Mouse (Mus musculus) liver, embryonic 12.5 days (tissue): ENCODE data around the gene Nim1k. TPM values are rescaled to one million over a fixed set of nuclear protein-coding genes. Genes with fewer than 3 reads are reported as not detected.
"Not testable (repeated sequence)": the region's sequence is repeated elsewhere in the genome, so short reads cannot be mapped to it uniquely, and the experiment has no call there.

Experiments
- ATAC-seq: fragments of 200-750 bp; cut with Nextera tagmentation; 2 replicates; pipeline ENCODE4 v1.8.0; 2017; ENCODE audit warnings: moderate number of reproducible peaks, mild to moderate bottlenecking, moderate library complexity
- H3K27ac ChIP-seq: fragments of 300-500 bp; sonication (generic); 2 replicates; pipeline ENCODE4 v1.5.1; 2016; ENCODE audit warnings: mild to moderate bottlenecking
- H3K27me3 ChIP-seq: fragments of 300-500 bp; sonication (generic); replicated peaks from 2 replicates; pipeline ENCODE4 v1.6.1; 2016; ENCODE audit warnings: mild to moderate bottlenecking, moderate library complexity
- H3K36me3 ChIP-seq: fragments of 300-500 bp; sonication (generic); 2 replicates; pipeline ENCODE4 v1.6.1; 2016; ENCODE audit warnings: mild to moderate bottlenecking, moderate library complexity
- H3K4me1 ChIP-seq: fragments of 300-500 bp; sonication (generic); 2 replicates; pipeline ENCODE4 v1.6.1; 2016
- H3K4me2 ChIP-seq: fragments of 300-500 bp; sonication (generic); 2 replicates; pipeline ENCODE4 v1.6.1; 2016; ENCODE audit warnings: mild to moderate bottlenecking, moderate library complexity
- H3K4me3 ChIP-seq: fragments of 300-500 bp; sonication (generic); 2 replicates; pipeline ENCODE4 v1.5.1; 2016; ENCODE audit warnings: mild to moderate bottlenecking, moderate library complexity
- H3K9ac ChIP-seq: fragments of 300-500 bp; sonication (generic); 2 replicates; pipeline ENCODE4 v1.6.1; 2016; ENCODE audit warnings: mild to moderate bottlenecking, moderate library complexity
- H3K9me3 ChIP-seq: fragments of 300-500 bp; sonication (generic); replicated peaks from 2 replicates; pipeline ENCODE4 v1.6.1; 2016; ENCODE audit warnings: mild to moderate bottlenecking, moderate library complexity
- WGBS: fragments of 180-500 bp; shearing (Covaris S2); methylation state at CpG from one replicate; pipeline ENCODE4 v1.1.7; 2016; ENCODE audit not compliant: insufficient replicate concordance; 5-methylcytosine and 5-hydroxymethylcytosine counted together
- polyA plus RNA-seq: library from polyadenylated mRNA; unstranded; fragments of >200 nt; fragmentation: Nextera tagmentation; extraction: Ambion mirVana; gene quantifications from 2 replicates; pipeline ENCODE4 v1.2.1, GENCODE M21; 2016

The Nim1k gene
- polyA plus RNA-seq, 1 experiment from 2014 or later, result 0.23 TPM

DNA sequence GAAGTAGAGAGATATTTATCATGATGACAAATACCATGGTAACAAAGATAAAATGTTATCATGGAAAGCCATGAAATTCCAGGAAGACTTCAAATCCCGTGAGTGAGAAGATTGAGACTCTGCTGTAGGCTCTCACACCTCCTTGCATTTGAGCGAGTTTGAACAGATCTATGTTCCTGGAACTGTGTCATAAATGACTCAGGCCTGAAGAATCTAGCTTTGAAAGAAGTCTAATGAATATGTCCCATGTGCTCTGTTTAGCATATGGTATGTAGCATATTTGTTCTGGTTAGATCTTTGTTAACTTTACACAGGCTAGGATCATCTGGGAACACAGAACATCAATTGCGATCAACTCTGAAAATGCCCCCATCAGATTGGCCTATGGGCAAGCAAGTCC lies 33.2 kb downstream of the Nim1k start:
- Histone ChIP-seq H3K36me3 (no peaks in the 10 kb centered on the region), H3K4me3 (no peak overlapping the region), H3K9me3 (no peaks in the 10 kb centered on the region), H3K27me3 (no peaks in the 10 kb centered on the region), H3K4me2 (no peak overlapping the region), H3K27ac (no peak overlapping the region), H3K4me1 (no peaks in the 10 kb centered on the region), H3K9ac (no peak overlapping the region)
- 72% methylated on average over 3 of the region's 3 CpGs for WGBS
- no peak for ATAC-seq

DNA sequence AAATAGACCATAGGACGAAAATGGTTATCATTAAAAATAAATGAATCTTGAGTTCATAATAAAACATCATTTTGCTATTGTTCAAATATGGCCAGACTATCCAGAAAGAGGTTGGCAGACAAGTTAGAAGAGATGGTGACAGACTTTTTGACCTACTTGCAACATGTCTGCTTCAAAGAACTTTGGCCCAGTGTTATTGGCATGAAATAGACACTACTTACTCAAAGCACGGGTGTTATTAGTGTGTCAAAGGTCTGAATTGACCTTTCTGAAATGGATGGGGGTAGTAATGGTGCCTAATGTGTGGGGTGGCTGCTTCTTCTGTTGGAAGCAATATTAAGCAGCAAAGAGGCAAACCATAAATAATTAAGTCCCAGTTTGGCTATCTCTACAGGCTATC lies 39.6 kb downstream of the Nim1k start:
- Histone ChIP-seq H3K4me1 (no peaks in the 10 kb centered on the region), H3K4me2 (no peak overlapping the region), H3K9me3 (no peaks in the 10 kb centered on the region), H3K27ac (no peak overlapping the region), H3K9ac (no peak overlapping the region), H3K36me3 (no peaks in the 10 kb centered on the region), H3K27me3 (no peaks in the 10 kb centered on the region), H3K4me3 (no peak overlapping the region)
- no peak for ATAC-seq
- 64% methylated on average over 2 of the region's 2 CpGs for WGBS

DNA sequence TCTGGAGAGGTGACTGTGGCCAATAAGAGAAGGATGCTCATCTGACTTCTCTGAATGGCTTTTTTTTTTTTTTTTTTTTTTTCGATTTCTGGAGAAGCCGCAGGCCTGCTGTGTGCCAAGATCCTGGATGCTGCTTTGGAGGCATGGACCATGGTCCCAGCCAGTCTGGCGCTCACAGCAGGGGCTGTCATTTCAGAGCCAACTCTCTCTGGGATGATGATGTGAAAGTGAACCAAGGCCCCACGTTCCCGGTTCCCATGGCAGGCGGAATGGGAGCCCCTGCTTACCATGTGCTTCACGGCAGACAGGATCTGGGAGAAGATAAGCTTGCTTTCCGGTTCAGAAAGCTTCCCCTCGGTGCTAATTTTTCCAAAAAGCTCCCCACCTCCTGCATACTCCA lies 41.9 kb downstream of the Nim1k start:
- peaks cover 7% of the 10 kb centered on the region for H3K36me3 ChIP-seq
- H3K4me1 ChIP-seq, result no peaks in the 10 kb centered on the region
- no peak overlapping the region for H3K9ac ChIP-seq
- no peaks in the 10 kb centered on the region for H3K27me3 ChIP-seq
- no peak overlapping the region for H3K4me3 ChIP-seq
- whole genome bisulfite sequencing, result 52% methylated on average over 9 of the region's 9 CpGs
- no peaks in the 10 kb centered on the region for H3K9me3 ChIP-seq
- H3K4me2 ChIP-seq, result no peak overlapping the region
- H3K27ac ChIP-seq, result no peak overlapping the region
- no peak for ATAC-seq

DNA sequence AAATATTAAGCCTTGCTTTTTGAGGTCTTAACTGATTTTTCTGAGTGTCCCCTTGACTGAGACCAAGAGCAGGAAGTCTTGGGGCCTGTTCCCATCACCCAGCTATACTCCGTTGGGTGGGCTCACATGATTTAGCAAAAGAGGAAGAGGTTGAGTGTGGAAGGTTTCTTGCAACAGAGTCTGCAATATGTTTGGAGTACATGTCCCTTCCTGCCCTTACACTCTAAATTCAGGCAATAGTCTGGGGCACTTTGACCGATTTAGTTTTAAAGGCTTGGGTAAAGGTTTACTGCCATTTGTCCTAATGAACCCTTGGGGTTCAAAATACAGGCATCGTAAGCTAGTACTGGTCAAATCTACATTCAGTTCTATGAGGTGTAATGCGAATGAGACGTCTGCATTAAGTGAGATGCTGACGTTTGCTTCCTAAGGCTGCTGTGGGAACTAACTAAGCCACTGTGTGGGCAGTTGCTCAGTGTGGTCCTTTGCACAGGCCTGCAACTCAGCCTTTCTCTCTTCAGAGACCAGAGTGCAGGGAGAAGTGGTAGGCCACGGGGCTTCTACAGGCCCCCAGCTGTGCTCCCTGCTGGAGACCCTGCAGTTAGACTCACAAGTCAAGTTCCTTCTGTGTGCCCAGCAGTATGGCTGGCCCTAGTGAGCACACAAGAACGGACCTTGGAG lies 42.4 kb downstream of the Nim1k start:
- no peaks in the 10 kb centered on the region for H3K9me3 ChIP-seq
- no peaks in the 10 kb centered on the region for H3K27me3 ChIP-seq
- no peak overlapping the region for H3K4me3 ChIP-seq
- WGBS, result 55% methylated on average over 8 of the region's 8 CpGs
- 0 out of 2 replicates have a peak overlapping the region, but pooled peaks have one; percentile 15 for H3K27ac ChIP-seq
- no peak overlapping the region for H3K4me2 ChIP-seq
- H3K9ac ChIP-seq, result no peak overlapping the region
- H3K4me1 ChIP-seq, result no peaks in the 10 kb centered on the region
- peak; percentile 16; the same call in 1 of the 2 replicates for ATAC-seq
- H3K36me3 ChIP-seq, result peaks cover 9% of the 10 kb centered on the region

DNA sequence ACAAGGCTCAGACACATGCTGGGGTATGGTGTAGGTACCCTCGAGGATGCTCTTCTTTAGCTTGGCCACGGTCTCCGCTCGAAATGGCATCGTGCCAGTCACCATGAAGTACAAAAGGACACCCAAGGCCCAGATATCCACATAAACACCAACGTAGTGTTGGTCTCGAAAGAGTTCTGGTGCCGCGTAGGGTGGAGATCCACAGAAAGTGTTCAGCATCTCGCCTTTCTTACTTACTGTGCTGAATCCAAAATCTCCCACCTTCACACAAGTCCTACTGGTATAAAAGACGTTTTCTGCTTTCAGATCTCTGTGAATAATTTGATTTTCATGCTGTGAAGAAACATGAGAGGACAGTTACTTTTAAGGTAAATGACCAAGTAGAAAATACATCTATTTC lies 43.2 kb downstream of the Nim1k start:
- 83% methylated on average over 11 of the region's 11 CpGs for WGBS
- no peak overlapping the region for H3K27ac ChIP-seq
- no peak overlapping the region for H3K4me3 ChIP-seq
- no peaks in the 10 kb centered on the region for H3K9me3 ChIP-seq
- H3K4me1 ChIP-seq, result no peaks in the 10 kb centered on the region
- no peak for ATAC-seq
- H3K9ac ChIP-seq, result no peak overlapping the region
- H3K36me3 ChIP-seq, result peaks cover 12% of the 10 kb centered on the region
- no peaks in the 10 kb centered on the region for H3K27me3 ChIP-seq
- no peak overlapping the region for H3K4me2 ChIP-seq

DNA sequence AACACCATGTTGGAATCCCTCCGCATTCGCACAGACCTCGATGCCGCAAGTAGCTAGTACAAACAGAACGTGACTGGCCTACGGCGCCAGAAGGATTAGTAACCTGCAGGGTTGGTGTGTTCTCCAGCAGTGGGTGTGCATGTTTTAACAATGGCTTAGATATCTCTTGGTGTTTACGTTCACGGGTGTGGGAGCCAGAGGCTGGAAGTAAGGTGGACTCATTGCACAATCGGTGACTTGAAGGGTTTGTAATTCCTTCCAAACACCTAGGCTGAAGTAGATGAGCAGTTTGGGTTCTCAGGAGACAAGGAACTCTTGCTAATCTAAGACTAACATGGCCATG lies 45.4 kb downstream of the Nim1k start:
- H3K4me2 ChIP-seq, result no peak overlapping the region
- ATAC-seq, result no peak
- H3K27ac ChIP-seq, result no peak overlapping the region
- no peaks in the 10 kb centered on the region for H3K9me3 ChIP-seq
- no peaks in the 10 kb centered on the region for H3K4me1 ChIP-seq
- H3K36me3 ChIP-seq, result peaks cover 28% of the 10 kb centered on the region
- H3K9ac ChIP-seq, result no peak overlapping the region
- WGBS, result 81% methylated on average over 10 of the region's 10 CpGs
- H3K27me3 ChIP-seq, result no peaks in the 10 kb centered on the region
- no peak overlapping the region for H3K4me3 ChIP-seq

DNA sequence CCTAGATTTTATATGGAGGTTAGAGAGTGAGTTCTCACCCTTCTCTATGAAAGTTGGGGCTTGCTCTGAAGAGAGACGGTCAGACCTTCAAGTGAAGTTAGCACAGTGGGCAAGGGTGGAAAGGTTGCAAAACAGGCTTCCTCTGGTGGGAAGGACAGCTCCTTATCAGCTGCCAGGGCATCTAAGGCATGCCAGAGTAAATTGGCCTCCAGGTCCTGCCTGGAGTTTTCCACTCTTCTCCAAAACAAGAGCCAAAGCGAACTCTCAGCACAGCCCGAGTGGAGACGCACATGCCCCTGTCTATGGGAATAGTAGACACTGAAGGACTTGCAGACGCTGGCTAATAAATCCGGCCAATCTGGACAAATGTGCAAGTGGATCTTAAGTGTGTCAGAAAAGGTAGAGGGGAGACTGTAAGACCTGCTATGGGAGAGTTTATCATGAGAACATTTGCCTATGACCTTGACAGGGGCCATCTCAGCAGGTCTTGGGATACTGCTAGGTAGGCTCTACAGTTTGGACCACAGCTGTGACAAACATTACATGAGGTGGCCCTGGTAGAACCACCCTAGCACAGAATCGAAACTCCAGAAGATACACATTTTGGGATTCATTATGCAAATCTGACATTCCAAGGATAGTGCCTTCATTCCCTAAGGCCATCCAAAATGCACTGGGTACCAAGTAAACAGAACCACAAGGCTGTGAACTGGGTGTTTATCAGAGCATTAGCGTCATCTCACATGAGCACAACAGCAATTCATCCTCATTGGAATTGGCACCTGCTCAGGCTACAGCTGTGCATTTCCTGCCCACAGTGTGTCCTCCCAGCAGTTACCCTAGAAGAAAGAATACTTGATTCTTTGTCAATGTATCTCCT lies 46.1 kb downstream of the Nim1k start:
- no peaks in the 10 kb centered on the region for H3K27me3 ChIP-seq
- 76% methylated on average over 8 of the region's 8 CpGs for WGBS
- H3K9me3 ChIP-seq, result no peaks in the 10 kb centered on the region
- peaks cover 34% of the 10 kb centered on the region for H3K36me3 ChIP-seq
- H3K4me3 ChIP-seq, result no peak overlapping the region
- no peak for ATAC-seq
- H3K4me2 ChIP-seq, result no peak overlapping the region
- no peak overlapping the region for H3K9ac ChIP-seq
- no peak overlapping the region for H3K27ac ChIP-seq
- H3K4me1 ChIP-seq, result no peaks in the 10 kb centered on the region

DNA sequence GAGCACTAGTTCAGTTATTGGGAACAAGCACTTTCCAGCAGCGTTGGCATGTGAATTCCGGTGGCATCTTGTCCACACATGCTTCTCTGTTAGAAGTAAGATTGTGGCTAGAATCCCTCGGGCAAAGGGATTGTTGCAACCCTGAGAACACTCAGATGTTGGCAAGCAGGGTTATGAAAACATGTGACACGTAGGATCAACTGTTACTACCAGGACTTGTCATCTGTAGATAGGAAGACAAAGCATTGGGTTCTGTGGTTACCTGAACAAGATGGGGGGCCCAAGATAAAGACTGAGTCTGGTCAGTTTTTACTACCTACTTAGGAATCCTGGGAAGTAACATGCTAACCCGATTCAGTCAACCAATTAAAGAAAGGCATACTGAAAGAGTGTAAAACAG lies 46.7 kb downstream of the Nim1k start:
- Histone ChIP-seq H3K27ac (no peak overlapping the region), H3K4me3 (no peak overlapping the region), H3K4me2 (no peak overlapping the region), H3K9me3 (no peaks in the 10 kb centered on the region), H3K36me3 (peaks cover 40% of the 10 kb centered on the region), H3K4me1 (no peaks in the 10 kb centered on the region), H3K9ac (no peak overlapping the region), H3K27me3 (no peaks in the 10 kb centered on the region)
- ATAC-seq, result no peak
- 62% methylated on average over 5 of the region's 5 CpGs for WGBS

DNA sequence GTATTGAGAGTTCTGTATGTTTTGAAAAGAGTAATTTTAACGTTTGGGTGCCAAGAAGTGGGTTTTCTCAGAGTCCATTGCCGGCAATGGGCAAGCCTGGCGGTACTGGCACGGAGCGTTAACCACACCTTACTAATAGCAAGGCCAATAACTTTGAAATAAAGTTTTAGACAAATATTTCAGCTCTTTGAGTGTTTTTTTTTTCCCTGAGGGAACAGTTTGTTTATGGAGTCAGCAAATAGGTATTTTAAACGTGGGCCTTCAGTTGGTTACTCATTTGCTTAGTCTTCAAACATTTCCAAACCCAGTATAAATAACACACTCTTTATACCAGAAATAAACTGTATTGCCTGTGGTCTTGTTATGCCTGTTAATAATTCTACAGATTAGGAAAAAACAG lies 47.8 kb downstream of the Nim1k start:
- Histone ChIP-seq H3K4me1 (no peaks in the 10 kb centered on the region), H3K36me3 (peaks cover 48% of the 10 kb centered on the region), H3K4me3 (no peak overlapping the region), H3K9ac (no peak overlapping the region), H3K4me2 (no peak overlapping the region), H3K9me3 (no peaks in the 10 kb centered on the region), H3K27me3 (no peaks in the 10 kb centered on the region), H3K27ac (no peak overlapping the region)
- no peak for ATAC-seq
- WGBS, result 87% methylated on average over 6 of the region's 6 CpGs

DNA sequence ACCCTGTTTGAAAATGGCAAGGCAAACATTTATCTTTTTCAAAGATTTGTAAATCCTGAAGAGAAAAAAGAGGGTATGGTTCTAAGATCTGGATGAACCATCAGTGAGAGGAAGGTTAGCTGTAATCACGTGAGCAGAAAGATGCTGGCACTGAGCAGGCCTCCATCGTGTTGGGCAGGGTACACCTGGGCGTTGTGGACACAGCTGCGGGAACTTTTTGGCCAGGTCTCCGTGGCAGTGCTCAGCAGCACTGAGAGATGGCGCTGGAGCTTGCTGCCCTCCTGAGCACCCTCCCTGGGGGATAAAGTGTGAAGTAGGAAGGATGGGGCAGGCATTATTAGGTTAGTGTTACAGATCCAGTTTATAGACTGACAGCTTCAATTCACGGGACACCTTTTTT lies 48.7 kb downstream of the Nim1k start:
- Histone ChIP-seq H3K9ac (no peak overlapping the region), H3K27me3 (no peaks in the 10 kb centered on the region), H3K27ac (no peak overlapping the region), H3K9me3 (no peaks in the 10 kb centered on the region), H3K36me3 (peaks cover 58% of the 10 kb centered on the region), H3K4me1 (no peaks in the 10 kb centered on the region), H3K4me2 (no peak overlapping the region), H3K4me3 (no peak overlapping the region)
- no peak for ATAC-seq
- 73% methylated on average over 7 of the region's 7 CpGs for WGBS

DNA sequence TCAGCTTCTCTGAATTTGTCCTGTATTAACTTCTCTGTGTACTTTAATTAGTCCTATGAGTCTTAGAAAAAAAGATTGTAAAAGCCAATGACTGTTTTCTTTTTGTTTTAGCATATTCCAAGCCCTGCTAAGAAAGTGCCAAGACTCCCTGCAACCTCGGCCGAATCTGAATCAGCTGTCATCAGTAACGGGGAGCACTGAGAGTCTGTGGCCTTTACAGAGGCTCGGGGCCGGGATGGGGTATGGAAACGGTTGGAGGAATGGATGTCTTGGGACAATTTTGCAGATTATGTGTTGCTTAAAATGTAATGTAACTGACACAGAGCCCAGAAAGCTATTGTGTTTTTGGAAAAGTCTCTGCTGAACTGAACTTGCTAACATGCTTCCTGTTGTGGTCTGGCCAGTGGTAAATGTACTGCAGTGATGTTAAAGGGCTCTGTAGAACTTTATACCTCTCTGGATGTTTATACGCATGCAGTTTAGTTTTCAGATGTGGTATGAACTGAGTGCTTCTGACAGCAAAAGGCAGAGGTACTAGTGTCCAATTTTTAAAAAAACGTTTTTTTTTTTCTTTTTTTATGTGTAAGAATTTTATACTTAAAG lies 49.3 kb downstream of the Nim1k start:
- ATAC-seq, H3K9ac ChIP-seq, H3K4me1 ChIP-seq, H3K27me3 ChIP-seq, H3K9me3 ChIP-seq, H3K4me2 ChIP-seq, H3K27ac ChIP-seq, H3K4me3 ChIP-seq: not testable (repeated sequence)
- 71% methylated on average over 8 of the region's 8 CpGs for WGBS
- peaks cover 62% of the 10 kb centered on the region for H3K36me3 ChIP-seq

DNA sequence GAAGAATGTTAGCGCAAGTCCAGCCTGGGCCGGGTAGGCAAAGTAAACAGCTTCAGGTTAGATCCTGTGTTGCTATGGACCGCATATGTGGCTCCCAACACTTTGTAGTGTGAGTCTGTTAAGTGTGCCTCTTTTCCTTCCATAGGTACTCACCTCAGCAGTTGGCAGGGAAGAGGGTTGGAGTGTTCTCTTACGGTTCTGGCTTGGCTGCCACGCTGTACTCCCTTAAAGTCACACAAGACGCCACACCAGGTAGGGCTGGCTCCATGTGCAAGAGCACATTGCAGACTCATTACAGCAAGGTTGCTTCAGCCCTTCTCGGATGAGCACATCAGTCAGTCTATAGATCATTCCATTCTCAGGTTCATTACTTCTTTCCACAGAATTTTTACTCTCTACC lies 51.4 kb downstream of the Nim1k start:
- 88% methylated on average over 7 of the region's 7 CpGs for WGBS
- H3K9me3 ChIP-seq, result no peaks in the 10 kb centered on the region
- no peaks in the 10 kb centered on the region for H3K27me3 ChIP-seq
- H3K27ac ChIP-seq, result no peak overlapping the region
- H3K4me1 ChIP-seq, result no peaks in the 10 kb centered on the region
- no peak overlapping the region for H3K4me2 ChIP-seq
- peaks cover 74% of the 10 kb centered on the region for H3K36me3 ChIP-seq
- no peak for ATAC-seq
- no peak overlapping the region for H3K4me3 ChIP-seq
- no peak overlapping the region for H3K9ac ChIP-seq
